Mouse (Mus musculus): Measurements from ENCODE around the gene Taldo1. TPM values are rescaled to one million over a fixed set of nuclear protein-coding genes. Genes with fewer than 3 reads are reported as not detected.

The Taldo1 gene
- total RNA-seq, 2 experiments from 2014 or later = 110 to 111 TPM

GRCm38 (mm10) chr7:141423811-141424210 lies 31.8 kb downstream of the Taldo1 start:
- DNase-seq = no peak

DNA sequence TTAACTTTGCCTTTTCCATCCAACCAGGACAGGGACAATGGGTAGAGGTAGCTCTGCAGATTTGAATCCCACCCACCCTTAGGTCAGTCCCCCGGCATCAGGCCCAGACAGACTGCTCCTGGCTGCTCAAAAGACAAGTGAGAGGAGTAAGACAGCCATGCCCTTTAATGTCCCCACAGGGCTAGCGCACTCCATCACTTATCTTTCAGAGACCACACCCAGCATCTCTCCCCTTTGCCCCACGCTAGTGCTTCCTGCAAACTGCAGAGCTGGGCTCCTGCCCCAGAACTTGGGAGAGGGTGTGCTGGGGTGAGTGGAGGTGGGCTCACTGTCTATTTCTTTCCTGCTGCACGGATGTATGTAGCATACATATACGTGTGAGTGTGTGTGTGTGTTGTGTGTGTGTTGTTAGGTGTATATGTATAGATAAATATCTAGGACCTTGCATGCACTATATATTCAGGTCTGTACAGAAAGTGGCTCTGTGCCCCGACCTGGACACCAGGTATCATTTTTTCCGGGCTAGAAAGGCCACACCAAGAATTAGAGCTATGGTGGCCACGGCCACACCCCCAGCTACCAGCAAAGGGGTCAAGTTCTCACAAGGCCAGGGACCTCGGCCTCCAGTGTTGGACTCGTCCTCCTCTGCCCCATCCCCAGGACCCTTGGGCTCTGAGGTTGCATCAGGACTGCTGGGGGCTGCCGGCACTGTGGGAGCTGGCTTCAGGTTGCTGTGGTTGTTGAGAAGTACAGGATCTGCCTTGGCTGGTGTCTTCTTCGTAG lies 35.1 kb downstream of the Taldo1 start:
- DNase-seq = no peak

- DNase-seq = no peak
Observed at GRCm38 (mm10) chr7:141428701-141429100, 36.7 kb downstream of the Taldo1 start.

- no peak for DNase-seq
Observed at GRCm38 (mm10) chr7:141429310-141429709, 37.3 kb downstream of the Taldo1 start, which contains the start of gene Cend1. Cend1 (minus strand) TSS chr7:141429491.

DNA sequence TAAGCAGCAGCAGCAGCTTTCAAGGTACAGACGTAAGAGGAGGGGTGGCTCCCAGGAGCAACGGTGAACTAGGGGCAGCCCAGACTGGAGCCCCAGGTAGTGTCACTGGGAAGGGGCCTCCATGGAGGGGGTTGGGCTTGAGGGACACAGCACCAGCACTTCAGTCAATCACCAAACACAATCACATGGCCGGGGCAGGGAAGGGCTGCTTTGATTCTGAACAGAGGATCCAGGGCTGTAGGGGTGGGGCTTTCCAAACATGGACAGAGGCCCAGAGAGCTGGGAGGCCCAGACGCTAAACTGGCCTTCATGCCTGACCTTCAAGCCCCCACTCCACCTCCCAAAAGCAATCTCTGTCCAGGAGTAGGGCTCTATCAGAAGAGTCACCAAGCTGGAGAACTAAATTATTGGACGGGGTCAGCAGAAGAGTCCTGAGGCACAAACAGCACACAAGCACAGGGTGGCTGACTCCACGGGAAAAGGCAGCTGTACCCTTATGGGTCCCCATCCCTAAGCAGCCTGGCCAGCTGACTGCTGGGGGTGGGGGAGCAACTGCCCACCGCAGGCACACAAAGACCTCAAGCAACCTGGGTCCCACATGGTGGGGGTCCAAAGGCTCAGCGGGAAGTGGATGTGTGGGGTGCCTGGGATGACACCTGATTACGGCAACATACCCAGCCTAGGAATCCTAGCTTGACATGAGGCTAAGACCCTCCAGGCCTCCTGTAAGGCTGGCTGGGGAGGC lies 38.0 kb downstream of the Taldo1 start:
- DNase-seq = no peak

GRCm38 (mm10) chr7:141430585-141431240 lies 38.7 kb downstream of the Taldo1 start:
- DNase-seq = no peak

DNA sequence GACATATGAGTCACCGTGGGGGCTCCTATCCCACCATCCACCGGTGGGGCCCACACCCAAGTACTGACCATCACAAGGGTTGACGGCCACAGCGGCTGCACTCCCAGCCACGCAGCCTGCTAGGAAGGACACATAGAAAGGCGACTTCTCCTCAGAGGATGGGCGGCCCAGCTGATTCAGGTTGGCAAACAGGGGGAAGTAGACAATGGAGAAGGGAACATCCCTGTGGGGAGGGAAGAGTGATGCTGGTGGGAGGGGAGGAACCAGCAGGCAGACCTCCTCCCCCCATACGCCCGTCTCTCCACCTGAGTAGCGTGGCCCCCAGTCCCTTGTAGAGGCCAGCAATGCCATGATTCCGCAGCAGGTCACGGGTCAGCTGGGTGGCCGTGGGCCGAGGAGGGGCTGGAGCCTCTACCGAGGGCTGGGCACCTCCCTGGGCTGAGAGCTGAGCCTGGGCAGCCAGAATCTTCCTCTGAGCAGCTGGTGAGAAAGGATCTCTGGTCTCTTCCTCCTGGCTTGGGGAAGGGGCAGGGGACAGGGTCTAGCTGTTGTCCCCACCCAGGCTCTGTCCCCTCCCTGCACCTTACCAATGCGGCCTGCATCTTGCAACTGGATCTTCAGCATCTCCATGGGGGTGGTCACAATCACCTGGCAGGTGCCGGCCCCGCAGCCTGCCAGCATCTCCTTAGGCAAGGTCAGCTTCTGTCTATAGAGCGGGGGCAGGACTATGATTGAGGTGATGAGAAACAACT lies 39.6 kb downstream of the Taldo1 start:
- DNase-seq = no peak

DNA sequence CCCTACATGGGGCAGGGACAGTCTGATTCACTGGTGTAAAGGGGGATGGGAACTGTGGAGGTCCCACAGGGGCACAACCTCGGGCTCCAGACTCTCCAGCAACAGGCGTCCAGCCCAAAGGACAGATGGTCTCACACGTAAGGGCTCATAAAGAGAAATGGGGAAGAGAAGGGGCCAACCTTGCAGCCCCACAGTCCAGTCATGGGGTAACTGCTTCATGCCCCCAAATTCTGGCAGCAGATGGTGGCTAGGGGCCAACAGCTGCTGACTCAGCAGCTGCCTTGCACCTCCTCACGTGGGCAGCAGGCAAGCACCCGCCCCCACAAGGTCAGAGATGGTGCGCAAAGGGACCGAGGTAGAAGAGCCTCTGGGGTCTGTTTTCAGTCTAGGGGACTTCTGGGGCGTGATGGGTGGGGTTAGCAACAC lies 40.2 kb downstream of the Taldo1 start:
- DNase-seq = peak; percentile 45

- no peak for DNase-seq
Observed at GRCm38 (mm10) chr7:141432741-141433516, 40.9 kb downstream of the Taldo1 start.

DNA sequence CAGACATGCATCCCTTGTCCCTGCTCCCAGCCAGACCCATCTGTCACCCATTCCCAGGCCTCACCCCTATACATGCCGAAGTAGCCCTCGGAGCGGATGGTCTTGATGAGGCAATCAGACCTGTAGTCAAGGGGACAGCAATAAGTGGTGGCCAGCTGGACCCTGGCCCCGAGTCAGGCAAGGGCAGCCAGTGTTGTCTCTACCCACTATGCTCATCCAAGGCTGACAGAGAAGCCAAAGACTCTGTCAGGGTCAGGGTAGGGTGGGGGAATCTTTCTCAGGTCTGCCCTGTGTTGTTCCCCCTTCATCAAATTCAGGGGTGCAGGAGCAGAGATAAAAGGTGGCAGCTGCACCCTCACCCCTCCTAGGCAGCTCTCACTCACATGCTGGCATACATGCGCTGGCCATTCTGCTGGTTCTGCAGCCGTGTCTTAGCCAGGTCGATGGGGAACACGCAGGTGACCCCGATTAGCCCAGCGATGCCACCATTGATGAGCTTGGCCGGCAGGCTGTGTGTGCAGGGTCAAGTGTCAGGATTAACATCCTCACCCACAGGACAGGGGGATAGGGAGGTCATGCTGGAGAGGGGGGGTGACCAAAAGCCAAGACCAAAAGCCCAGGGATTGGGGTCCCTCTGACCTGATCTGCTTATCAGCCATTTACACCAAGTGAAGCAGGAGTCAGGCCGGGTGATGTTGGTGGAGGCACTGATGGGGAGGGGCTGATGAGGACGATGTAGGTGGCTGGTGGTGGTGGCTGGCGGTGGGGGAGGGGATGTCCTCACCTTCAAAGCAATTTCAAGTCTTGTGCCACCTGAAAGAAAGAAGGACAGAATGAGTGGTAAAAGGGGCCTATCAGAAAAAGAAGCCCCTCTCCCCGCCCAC lies 41.8 kb downstream of the Taldo1 start:
- no peak for DNase-seq

- DNase-seq = no peak
Observed at GRCm38 (mm10) chr7:141434464-141434863, 42.5 kb downstream of the Taldo1 start.

DNA sequence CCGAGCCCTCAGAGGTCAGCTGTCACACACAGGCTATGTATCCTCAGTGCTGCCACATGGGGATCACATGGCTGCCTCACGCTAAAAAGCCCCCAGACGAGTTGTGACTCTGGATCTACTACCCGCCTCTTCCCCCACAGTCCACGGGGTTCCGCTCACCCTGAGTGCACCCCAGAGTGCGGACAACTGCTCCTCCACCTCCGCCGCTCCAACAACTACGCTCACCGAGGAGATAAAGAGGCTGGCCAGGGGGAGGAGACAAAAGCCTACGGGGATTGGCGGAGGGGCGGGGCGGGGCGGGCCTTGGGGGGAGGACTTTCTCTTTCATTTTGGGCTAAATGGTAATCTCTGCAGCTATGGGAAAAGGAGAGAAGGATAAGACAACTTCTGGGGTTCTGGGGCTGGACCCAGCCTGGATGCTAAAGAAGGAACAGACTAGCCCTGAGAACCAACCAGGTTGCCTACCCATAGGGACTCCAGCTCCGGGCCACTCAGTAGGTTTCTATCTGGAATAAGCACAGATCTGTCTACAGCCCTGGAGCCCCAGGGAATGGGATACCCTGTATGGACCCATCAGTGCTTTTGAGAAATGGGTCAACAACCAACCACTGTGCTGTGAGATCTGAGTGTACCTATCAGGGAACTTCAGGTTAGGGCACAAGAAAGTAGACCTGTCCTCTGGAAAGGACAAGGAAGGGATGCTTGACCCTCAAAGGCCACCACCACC lies 43.3 kb downstream of the Taldo1 start:
- DNase-seq = peak; percentile 53

DNA sequence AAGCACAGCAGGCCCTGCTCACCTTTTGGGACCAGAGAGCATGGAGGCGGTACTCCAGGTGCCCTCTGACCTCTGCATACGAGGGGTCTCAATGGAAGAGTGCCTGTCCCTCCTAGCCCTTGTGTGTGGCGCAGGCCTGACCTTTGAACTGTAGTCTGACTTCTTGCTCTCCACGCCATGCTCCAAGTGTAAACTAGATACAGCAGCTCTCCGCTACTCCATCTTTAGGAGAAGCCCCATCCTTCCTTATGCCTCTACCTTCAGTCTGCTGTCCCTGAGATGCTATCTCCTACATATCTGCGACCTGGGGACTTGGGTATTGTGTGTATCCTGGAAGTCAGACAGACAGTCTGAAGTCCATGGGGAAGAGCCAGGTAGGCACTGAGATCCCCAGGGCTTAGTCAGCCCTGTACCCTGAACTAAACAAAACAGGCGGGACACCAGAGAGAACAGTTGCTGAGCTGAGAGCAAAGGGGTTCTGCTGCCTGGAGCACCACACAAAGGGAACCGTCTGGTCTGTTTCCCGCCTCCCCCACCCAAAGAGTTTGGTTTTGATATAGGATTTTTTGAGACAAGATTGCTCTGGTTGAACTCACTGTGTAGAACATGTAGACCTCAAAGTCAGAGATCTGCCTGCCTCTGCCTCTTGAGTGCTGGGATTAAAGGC lies 44.0 kb downstream of the Taldo1 start:
- DNase-seq = no peak

DNA sequence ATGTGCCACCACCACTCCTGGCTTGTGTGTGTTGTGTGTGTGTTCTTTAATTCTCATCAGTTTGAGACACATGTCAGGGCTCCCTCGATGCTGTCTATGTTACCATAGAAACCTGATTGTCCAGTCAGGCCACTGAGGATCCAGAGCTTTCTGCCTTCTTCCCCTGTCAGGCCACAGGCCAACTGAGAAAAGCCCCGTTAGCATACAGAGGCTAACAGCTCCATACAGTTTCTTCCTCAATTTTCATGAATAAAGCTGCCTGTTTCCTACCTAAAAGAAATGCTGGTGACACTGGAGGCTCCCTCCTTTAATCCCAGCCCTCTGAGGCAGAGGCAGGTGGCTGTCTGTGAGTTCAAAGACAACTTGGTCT lies 44.5 kb downstream of the Taldo1 start:
- DNase-seq = no peak

GRCm38 (mm10) chr7:141437178-141438120 lies 45.5 kb downstream of the Taldo1 start, which contains the start of gene Slc25a22:
Slc25a22 (minus strand) TSS chr7:141437892.
- DNase-seq = peak; percentile 83

- no peak for DNase-seq
Observed at GRCm38 (mm10) chr7:141438201-141438968, 46.4 kb downstream of the Taldo1 start.

GRCm38 (mm10) chr7:141439140-141439679 lies 47.2 kb downstream of the Taldo1 start:
- no peak for DNase-seq

Data from gastrocnemius, postnatal 10 days (tissue).